Mouse (Mus musculus) hindbrain, embryonic 14.5 days (tissue): ENCODE measurements around the gene Actr5. TPM values are rescaled to one million over a fixed set of nuclear protein-coding genes. Genes with fewer than 3 reads are reported as not detected.

Source experiments
- ATAC-seq: fragments of 200-750 bp; cut with Nextera tagmentation; 2 replicates; pipeline ENCODE4 v1.8.0; 2017; ENCODE audit warnings: moderate number of reproducible peaks, mild to moderate bottlenecking, moderate TSS enrichment, moderate library complexity; ENCODE audit not compliant: low FRiP score
- DNase-seq: peaks from one replicate; pipeline ENCODE4 v3.0.0-alpha.2; 2015; ENCODE audit warnings: low spot score
- H3K27ac ChIP-seq: fragments of 300-500 bp; sonication (generic); 2 replicates; pipeline ENCODE4 v1.5.1; 2014; ENCODE audit warnings: mild to moderate bottlenecking, moderate library complexity
- H3K27me3 ChIP-seq: fragments of 300-500 bp; sonication (generic); 2 replicates; pipeline ENCODE4 v1.6.1; 2014; ENCODE audit warnings: mild to moderate bottlenecking, low read length, mixed read lengths; ENCODE audit not compliant: control insufficient read depth, insufficient read depth
- H3K36me3 ChIP-seq: fragments of 300-500 bp; sonication (generic); replicated peaks from 2 replicates; pipeline ENCODE4 v1.6.1; 2014; ENCODE audit not compliant: control insufficient read depth, insufficient read depth
- H3K4me1 ChIP-seq: fragments of 300-500 bp; sonication (generic); replicated peaks from 2 replicates; pipeline ENCODE4 v1.6.1; 2014; ENCODE audit warnings: antibody characterized with exemption, low read length, mixed read lengths; ENCODE audit not compliant: control insufficient read depth, insufficient read depth
- H3K4me2 ChIP-seq: fragments of 300-500 bp; sonication (generic); replicated peaks from 2 replicates; pipeline ENCODE4 v1.6.1; 2014; ENCODE audit warnings: mild to moderate bottlenecking, moderate library complexity
- H3K4me3 ChIP-seq: fragments of 300-500 bp; sonication (generic); replicated peaks from 2 replicates; pipeline ENCODE4 v1.5.1; 2014; ENCODE audit warnings: mild to moderate bottlenecking, low read length
- H3K9ac ChIP-seq: fragments of 300-500 bp; sonication (generic); 2 replicates; pipeline ENCODE4 v1.6.1; 2014
- H3K9me3 ChIP-seq: fragments of 300-500 bp; sonication (generic); 2 replicates; pipeline ENCODE4 v1.6.1; 2016; ENCODE audit warnings: low read length; ENCODE audit not compliant: control insufficient read depth
- WGBS: fragments of 180-500 bp; shearing (Covaris S2); extraction: QIAGEN DNeasy Blood & Tissue Kit; methylation state at CpG from one replicate; pipeline ENCODE4 v1.1.7; 2014; 5-methylcytosine and 5-hydroxymethylcytosine counted together
- polyA plus RNA-seq: library from polyadenylated mRNA; unstranded; fragments of >200 nt; fragmentation: Nextera tagmentation; extraction: Ambion mirVana; gene quantifications from 2 replicates; pipeline ENCODE4 v1.2.1, GENCODE M21; 2014

Actr5 gene
- polyA plus RNA-seq, 1 experiment from 2014 or later, result 14.6 TPM

DNA sequence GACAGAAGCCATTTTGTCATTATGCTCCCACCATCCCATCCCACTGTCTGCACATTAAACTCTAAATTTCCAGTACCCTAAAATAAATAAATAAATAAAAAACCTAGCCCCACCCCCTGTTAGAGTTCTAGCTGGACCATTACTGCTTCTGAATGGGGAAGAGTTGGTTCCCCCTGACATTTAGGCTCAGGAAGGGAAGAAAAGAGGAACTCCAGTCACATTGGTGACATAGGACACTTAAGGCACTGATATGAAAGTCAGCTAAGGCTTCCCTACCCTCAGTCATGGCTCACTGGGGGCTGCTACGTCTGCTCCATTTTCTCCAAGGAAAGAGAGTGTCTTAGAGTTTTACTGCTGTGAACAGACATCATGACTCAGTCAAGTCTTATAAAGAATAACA is 27.9 kb upstream of the Actr5 start:
- peaks cover 19% of the 10 kb centered on the region for H3K4me1 ChIP-seq
- H3K27ac ChIP-seq, result peak overlapping the region; percentile 81; the same call in 1 of the 2 replicates
- H3K4me3 ChIP-seq, result no peak overlapping the region
- H3K27me3 ChIP-seq, result no peaks in the 10 kb centered on the region
- 74% methylated on average over 1 of the region's 1 CpGs for WGBS
- H3K9me3 ChIP-seq, result no peaks in the 10 kb centered on the region
- no peak overlapping the region for H3K4me2 ChIP-seq
- H3K9ac ChIP-seq, result no peak overlapping the region
- no peak for ATAC-seq
- no peaks in the 10 kb centered on the region; the same call in 1 of the 2 replicates for H3K36me3 ChIP-seq
- no peak for DNase-seq

DNA sequence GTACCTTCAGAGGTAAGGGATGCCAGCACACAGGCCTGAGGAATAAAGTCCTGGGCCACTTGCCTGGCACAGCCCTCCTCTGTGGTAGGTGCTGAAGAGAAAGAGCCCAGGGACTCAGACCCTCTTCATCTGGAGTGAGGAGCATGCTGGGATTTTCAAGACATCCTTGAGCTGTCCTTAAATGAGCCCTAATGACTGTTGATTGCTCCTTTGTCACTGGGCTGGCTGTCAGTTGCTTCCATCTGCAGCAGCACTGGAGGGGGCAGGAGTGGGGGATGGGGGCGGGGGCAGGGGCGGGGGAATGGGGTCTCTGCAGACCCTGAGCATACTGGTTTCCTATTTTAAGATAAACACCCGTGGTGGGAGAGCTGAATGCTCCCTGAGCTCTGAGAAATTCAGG is 24.2 kb upstream of the Actr5 start:
- ATAC-seq (no peak), DNase-seq (no peak)
- Histone ChIP-seq H3K4me2 (no peak overlapping the region), H3K27ac (no peak overlapping the region), H3K4me3 (no peak overlapping the region), H3K36me3 (no peaks in the 10 kb centered on the region; the same call in 1 of the 2 replicates), H3K27me3 (peaks cover 9% of the 10 kb centered on the region; the same call in 1 of the 2 replicates), H3K9me3 (no peaks in the 10 kb centered on the region), H3K9ac (no peak overlapping the region), H3K4me1 (peaks cover 29% of the 10 kb centered on the region)
- 28% methylated on average over 3 of the region's 3 CpGs for WGBS

DNA sequence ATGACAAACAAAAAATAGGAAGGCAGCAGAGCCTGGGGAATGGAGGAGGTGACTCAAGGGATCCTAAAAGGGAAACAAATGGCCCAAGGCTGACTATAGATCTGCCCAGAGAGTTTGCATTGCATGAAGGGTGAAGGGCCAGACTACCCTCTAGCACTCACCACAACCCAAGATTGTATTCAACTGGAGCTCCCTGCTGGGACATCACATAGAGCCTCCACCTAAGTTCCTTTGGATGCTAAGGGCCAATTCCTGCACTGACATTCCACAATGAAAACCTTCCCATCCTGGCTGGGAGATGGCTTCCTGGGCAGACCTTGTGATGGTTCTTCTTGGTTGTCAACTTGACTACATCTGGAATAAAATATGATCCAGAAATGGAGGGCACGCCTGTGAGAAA is 23.4 kb upstream of the Actr5 start:
- H3K27me3 ChIP-seq, result peaks cover 11% of the 10 kb centered on the region; the same call in 1 of the 2 replicates
- no peak overlapping the region for H3K4me2 ChIP-seq
- H3K27ac ChIP-seq, result no peak overlapping the region
- ATAC-seq, result no peak
- H3K9me3 ChIP-seq, result no peaks in the 10 kb centered on the region
- H3K9ac ChIP-seq, result no peak overlapping the region
- WGBS, result 95% methylated on average over 1 of the region's 1 CpGs
- H3K4me1 ChIP-seq, result peaks cover 32% of the 10 kb centered on the region
- H3K36me3 ChIP-seq, result no peaks in the 10 kb centered on the region; the same call in 1 of the 2 replicates
- DNase-seq, result no peak
- no peak overlapping the region for H3K4me3 ChIP-seq

DNA sequence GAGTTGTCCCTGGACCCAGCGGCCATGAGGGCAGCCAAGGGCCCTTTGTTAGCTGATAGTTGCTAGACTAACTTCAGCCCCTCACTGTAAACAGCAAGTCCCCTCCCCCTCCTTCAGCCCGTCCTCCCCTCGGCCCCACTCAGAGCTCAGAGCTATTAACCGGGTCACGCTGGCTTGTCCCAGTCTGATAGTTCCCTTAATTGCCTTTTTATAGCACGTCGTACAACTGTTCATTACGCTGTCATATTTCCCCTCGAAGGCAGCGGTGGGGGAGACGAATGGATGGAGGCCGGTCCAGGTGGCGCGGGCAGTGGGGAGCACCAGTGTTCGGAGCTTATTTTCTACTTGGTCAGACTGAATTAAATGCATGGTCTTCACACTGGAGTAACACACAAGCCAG is 22.0 kb upstream of the Actr5 start:
- peaks cover 32% of the 10 kb centered on the region for H3K4me1 ChIP-seq
- peak overlapping the region; percentile 0; the same call in 1 of the 2 replicates for H3K4me3 ChIP-seq
- no peaks in the 10 kb centered on the region for H3K9me3 ChIP-seq
- peaks cover 21% of the 10 kb centered on the region for H3K27me3 ChIP-seq
- peak overlapping the region; percentile 40 for H3K4me2 ChIP-seq
- H3K36me3 ChIP-seq, result no peaks in the 10 kb centered on the region; the same call in 1 of the 2 replicates
- ATAC-seq, result peak; percentile 39
- WGBS, result 12% methylated on average over 15 of the region's 15 CpGs
- H3K27ac ChIP-seq, result peak overlapping the region; percentile 74
- peak; percentile 41 for DNase-seq
- H3K9ac ChIP-seq, result no peak overlapping the region

DNA sequence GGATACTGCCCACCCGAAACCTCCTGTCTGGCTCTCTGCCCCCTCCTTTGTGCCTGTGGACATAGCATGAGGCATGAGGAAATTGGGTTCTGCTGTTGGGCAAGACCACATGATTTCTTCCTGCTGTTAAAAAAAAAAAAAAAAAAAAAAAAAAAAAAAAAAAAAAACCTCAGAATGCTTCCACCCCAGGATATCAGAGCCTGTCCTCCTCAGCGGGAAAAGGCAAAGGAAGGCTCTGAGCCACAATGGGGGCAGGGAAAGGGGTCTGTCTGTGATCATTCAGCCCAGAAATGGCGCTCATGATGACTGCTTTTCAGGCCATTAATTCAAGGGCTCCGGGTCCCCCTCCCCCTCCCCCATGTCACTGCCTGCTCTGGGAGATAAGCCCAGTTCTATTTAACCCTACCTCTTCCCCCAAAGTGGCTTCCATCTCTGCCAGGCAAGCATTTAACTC is 18.1 kb upstream of the Actr5 start:
- peak overlapping the region; percentile 97 for H3K27ac ChIP-seq
- H3K27me3 ChIP-seq, result peaks cover 54% of the 10 kb centered on the region
- H3K4me2 ChIP-seq, result peak overlapping the region; percentile 66
- peak; percentile 24; the same call in 1 of the 2 replicates for ATAC-seq
- peak; percentile 72 for DNase-seq
- H3K4me3 ChIP-seq, result peak overlapping the region; percentile 54
- no peaks in the 10 kb centered on the region; the same call in 1 of the 2 replicates for H3K36me3 ChIP-seq
- WGBS, result 8% methylated on average over 4 of the region's 4 CpGs
- no peaks in the 10 kb centered on the region for H3K9me3 ChIP-seq
- peak overlapping the region; percentile 89 for H3K9ac ChIP-seq
- H3K4me1 ChIP-seq, result peaks cover 25% of the 10 kb centered on the region

DNA sequence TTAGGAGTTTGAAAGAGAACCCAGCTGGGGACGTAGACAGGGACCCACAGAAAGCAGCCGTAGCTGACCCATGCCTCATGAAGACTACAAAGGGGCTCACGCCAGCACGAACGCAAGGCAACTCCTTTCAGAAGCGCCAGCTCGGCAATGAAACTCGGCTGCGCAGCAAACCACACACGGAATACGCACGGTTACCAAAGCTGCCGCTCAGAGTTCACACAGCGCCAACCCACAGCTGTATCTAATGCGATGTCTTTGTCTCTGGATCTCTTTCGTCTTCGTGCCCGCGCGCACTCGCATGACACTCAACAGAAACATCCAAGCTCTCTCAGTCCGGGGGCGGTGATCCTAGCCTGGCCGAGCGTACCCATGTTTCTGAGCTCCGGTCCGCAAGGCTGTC is 15.0 kb upstream of the Actr5 start:
- Histone ChIP-seq H3K36me3 (0 out of 2 replicates have a peak, but pooled peaks cover 4% of the 10 kb centered on the region), H3K4me3 (peak overlapping the region; percentile 54), H3K27me3 (peaks cover 73% of the 10 kb centered on the region), H3K27ac (peak overlapping the region; percentile 97), H3K9me3 (no peaks in the 10 kb centered on the region), H3K9ac (peak overlapping the region; percentile 89), H3K4me2 (peak overlapping the region; percentile 66), H3K4me1 (peaks cover 16% of the 10 kb centered on the region)
- peak; percentile 53 for DNase-seq
- no peak for ATAC-seq
- WGBS, result under 1% methylated on average over 27 of the region's 27 CpGs

DNA sequence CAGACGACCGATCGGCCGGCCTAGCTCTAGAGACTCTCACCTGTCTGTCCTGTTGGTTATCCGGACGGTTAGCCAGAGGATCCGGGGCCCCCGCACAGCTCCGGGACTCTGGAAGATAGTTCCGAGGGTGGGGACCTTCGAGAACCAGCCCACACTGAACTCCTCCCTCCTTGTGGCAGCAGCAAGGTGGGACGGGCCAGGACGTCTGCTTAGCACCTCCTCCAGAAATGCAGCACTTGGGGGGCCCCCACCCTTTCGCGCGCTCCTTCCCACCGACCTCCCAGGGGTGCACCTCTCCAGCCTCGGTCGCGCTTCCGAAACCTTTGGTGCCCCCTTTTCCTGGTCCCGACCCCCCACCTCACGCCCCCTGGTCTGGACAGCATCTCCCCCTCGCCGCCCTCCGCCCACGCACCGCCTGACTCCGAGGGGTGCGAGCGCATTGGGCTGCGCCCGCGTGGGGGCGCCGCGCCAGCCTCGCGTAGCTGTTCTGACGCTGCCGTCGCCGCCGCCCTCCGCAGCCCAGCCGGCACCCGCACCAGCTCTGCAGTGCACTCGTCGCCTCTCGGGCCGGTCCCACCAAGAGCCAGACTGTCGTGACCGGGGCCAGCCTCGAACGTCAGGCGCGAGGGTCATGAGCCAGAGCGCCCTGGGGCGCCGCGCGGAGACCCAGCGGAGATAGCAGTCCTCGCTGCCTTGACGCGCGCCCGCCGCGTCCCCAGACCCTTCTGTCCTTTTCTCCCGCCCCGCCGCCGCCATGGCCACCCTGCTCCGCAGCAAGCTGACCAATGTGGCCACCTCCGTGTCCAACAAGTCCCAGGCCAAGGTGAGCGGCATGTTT is 14.0 kb upstream of the Actr5 start, which contains the start of gene Slc32a1:
TSS of gene Slc32a1 (plus strand) at position 280 of the 838 bp plus-strand sequence.
- peaks cover 14% of the 10 kb centered on the region; the same call in 1 of the 2 replicates for H3K4me1 ChIP-seq
- H3K4me2 ChIP-seq, result peak within 1 kb of the TSS; percentile 66
- H3K9ac ChIP-seq, result peak within 1 kb of the TSS; percentile 89
- 1% methylated on average over 74 of the region's 77 CpGs for WGBS
- peak; percentile 64 for ATAC-seq
- H3K9me3 ChIP-seq, result no peaks in the 10 kb centered on the region
- H3K27me3 ChIP-seq, result peaks cover 80% of the 10 kb centered on the region
- 0 out of 2 replicates have a peak, but pooled peaks cover 7% of the 10 kb centered on the region for H3K36me3 ChIP-seq
- peak; percentile 54 for DNase-seq
- H3K4me3 ChIP-seq, result peak within 1 kb of the TSS; percentile 54
- peak within 1 kb of the TSS; percentile 97 for H3K27ac ChIP-seq

DNA sequence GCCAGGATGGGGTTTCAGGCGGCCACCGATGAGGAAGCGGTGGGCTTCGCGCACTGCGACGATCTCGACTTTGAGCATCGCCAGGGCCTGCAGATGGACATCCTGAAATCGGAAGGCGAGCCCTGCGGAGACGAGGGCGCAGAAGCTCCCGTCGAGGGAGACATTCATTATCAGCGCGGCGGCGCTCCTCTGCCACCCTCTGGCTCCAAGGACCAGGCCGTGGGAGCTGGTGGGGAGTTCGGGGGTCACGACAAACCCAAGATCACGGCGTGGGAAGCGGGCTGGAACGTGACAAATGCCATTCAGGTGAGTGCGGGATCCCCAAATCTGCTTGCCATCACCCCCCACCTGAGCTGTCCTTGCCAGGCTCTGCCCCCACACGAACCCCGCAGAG is 13.4 kb upstream of the Actr5 start:
- H3K4me2 ChIP-seq, result peak overlapping the region; percentile 66
- peaks cover 11% of the 10 kb centered on the region; the same call in 1 of the 2 replicates for H3K4me1 ChIP-seq
- no peaks in the 10 kb centered on the region for H3K9me3 ChIP-seq
- H3K27me3 ChIP-seq, result peaks cover 86% of the 10 kb centered on the region
- H3K36me3 ChIP-seq, result 0 out of 2 replicates have a peak, but pooled peaks cover 7% of the 10 kb centered on the region
- ATAC-seq (no peak), DNase-seq (no peak)
- H3K4me3 ChIP-seq, result peak overlapping the region; percentile 54
- peak overlapping the region; percentile 89 for H3K9ac ChIP-seq
- peak overlapping the region; percentile 97 for H3K27ac ChIP-seq
- WGBS, result 1% methylated on average over 30 of the region's 30 CpGs
